Mouse (Mus musculus): ENCODE data around the gene Ddx52. TPM values are rescaled to one million over a fixed set of nuclear protein-coding genes. Genes with fewer than 3 reads are reported as not detected.

The Ddx52 gene
- total RNA-seq, 2 experiments from 2014 or later = 13.3 to 15.2 TPM

DNA sequence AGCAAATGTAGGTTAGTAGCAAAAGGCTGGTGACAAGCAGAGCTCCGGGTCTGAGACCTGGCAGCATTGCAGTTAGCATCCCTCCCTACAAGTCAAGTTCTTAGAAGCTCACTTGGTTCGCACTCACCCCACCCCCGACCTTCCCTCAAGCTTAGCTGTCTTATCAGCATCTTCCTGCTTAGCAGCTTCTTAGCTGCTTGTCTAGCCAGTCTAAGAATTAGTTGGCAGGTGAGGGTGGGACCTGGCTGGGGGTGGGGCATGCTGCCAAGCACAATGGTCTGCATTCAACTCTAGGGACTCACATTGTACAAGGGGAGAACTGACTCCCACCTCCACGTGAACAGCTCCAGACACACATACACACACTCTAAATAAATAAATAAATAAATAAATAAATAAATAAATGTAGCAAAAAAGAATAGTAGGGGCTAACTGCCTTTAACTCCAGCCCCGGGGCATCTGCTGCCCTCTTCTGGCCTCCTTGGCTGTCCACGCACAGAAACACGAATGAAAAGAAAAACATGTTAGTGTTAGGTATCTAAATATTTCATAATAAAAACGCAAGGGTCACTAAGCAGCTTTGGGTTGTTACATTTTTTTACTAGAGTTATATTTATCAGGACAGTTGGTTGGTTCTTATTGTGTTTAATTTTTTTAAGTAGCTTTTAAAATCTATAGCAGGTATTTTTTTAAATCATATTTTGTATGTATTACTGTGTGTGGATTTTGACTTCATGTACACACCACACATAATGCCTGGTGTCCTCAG lies 25.8 kb downstream of the Ddx52 start:
- peak; percentile 36 for DNase-seq

DNA sequence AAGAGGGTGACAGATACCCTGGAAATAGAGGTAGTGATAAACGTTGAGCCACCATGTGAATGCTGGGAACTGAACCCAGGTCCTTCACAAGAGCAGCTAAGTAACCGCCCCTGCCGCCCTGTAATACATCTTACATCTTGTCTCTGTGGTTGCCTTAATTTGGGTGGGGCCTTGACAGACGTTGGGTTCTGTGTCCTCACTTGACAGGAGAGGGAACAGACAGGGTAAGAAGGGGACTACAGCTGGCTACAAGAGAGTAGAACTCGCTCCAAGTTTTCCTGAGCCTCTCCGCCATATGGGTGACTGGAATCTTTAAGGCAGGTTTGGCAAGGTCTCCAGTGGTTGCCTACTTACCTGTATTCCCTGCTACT lies 26.3 kb downstream of the Ddx52 start:
- intact Hi-C loops (cut with DNase I) = no loop called here
- DNase-seq = no peak

More for the DNA sequence above, 25.8 kb downstream of the Ddx52 start:
- intact Hi-C loops (cut with DNase I) = no loop called here

- no peak for DNase-seq
- intact Hi-C loops (cut with DNase I) = no loop called here
Measured at GRCm38 (mm10) chr11:83969040-83969439, 27.2 kb downstream of the Ddx52 start.

DNA sequence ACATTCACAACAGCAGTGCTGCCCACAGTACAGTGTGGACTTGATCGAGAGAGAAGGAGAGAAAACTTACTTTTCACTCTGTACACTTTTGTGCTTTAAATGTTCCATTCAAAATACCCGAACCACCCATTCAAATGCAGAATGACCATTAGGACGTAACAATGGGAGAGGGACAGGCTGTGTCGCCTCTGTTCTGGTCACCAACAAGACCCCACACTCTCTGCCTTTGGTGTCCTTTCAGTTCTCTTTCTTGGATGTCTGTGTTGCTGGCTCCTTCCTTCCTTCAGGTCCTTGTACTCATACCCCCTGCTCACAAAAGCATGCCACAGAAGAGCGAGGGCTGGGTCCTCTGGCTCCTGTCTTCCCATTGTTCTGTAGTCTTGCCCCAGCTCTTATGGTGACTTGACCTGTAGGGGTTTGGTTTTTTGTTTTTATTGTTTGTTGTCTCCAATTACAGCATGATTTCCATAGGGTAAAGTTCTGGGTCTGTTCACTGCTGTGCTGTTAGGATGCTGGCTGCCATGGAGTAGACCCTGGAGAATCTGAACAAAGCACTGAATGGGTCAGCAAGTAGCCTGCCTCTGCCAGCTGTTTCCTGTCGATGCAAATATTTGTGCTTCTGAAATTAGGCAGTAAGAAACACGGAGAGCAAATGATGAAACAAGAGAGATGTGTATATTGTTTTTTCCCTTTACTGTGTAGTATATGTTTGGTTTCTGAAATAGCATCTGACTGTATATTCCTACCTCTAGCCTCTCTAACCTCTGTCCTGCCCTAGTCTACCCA lies 32.9 kb downstream of the Ddx52 start:
- intact Hi-C loops (cut with DNase I) = no loop called here
- no peak for DNase-seq

GRCm38 (mm10) chr11:83975488-83975887 lies 33.6 kb downstream of the Ddx52 start:
- DNase-seq = no peak
- intact Hi-C loops (cut with DNase I) = no loop called here

DNA sequence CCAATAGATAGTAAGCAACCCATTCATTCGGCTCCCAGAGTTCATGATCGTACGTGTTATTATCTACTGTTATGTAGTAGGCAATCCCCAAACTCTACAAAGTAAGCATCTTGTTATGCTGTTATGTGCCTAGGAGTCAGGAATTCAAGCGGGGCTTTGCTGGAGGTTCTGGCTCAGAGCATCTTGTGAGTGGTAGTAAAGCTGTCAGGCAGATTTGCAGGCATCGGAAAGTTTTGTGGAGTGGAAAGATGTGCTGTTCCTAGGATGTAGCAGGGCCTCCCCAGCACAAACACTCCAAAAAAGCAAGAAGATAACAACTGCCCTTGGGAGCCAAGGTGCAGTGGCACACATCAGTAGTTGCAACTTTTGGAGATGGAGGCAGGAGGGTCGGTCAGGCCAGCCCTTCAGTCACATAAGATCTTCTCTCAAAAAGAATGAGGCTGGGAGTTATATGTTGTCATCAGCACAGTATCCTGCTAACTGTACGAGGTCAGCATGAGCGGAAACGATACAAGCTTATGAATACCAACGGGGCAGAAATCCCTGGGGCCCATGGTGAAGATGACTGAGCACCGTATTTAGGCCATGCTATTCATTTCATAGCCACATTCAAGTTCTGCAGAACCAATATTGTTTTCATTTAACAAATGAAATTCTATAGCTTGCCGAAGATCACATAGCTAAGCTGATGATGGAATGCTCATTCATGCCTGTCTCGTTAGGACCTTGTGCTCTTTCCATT lies 34.5 kb downstream of the Ddx52 start:
- no peak for DNase-seq
- intact Hi-C loops (cut with DNase I) = no loop called here

DNA sequence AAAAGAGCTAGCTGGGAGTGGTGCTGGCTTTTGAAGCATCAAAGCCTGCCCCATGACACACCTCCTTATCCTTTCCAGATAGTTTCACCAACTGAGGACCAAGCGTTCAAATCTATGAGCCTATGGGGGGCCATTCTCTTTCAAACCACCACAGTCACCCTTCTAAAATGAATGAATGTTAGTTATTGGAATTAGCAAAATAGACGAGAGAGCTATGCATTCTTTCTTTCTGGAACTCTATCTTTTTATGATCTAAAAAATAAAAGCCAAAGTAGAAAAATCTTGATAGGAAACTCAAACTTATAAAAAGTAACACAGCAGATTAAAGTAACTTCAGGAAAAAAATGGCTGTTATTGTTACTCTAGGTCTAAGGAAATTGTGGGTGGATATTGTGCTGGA lies 35.9 kb downstream of the Ddx52 start:
- DNase-seq = no peak
- intact Hi-C loops (cut with DNase I) = no loop called here

DNA sequence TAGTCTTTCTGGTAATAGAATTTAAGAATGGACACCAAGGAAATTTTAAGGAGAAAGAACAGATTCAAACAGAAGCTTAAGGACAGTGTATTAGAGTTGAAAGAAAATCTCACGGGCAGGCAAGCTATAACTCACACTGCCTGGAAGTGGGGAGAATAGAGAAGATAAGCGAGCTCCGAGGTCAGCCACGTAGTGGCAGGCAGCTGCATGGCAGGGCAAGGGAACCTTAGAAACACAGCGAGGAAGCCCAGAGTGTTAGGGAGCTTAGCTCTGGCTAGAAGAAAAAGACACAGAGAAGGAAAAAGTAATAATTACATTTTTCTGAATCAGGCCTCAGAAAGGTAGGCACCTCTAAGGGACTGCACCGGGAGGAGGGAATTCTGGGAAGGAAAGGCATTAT lies 38.1 kb downstream of the Ddx52 start:
- no peak for DNase-seq
- intact Hi-C loops (cut with DNase I) = no loop called here

GRCm38 (mm10) chr11:83981338-83981737 lies 39.5 kb downstream of the Ddx52 start:
- intact Hi-C loops (cut with DNase I) = no loop called here
- no peak for DNase-seq

- DNase-seq = no peak
- intact Hi-C loops (cut with DNase I) = no loop called here
Measured at GRCm38 (mm10) chr11:83991701-83992100, 49.8 kb downstream of the Ddx52 start.

- intact Hi-C loops (cut with DNase I) = no loop called here
Measured at GRCm38 (mm10) chr11:83993428-83993827, 51.6 kb downstream of the Ddx52 start.

DNA sequence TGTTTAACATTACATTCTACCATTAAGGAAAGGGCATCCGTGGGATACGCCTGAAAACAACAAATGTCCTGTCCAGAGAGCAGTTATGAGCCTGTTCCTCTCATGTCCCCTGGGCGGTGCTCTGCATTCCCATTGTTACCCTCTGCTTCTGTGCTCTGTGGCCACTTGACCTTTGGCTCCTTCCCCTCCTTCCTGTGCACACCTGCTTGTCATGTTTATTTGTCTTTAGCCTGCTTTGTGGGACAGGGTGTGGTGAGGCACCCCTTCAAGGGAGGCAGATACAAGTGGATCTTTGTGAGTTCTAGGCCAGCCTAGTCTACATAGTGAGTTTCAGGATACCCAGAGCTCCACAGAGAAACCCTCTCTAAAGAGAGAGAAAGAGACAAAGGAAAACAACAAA lies 52.6 kb downstream of the Ddx52 start:
- intact Hi-C loops (cut with DNase I) = no loop called here
- DNase-seq = no peak

More at GRCm38 (mm10) chr11:83993428-83993827, 51.6 kb downstream of the Ddx52 start:
- no peak for DNase-seq

- intact Hi-C loops (cut with DNase I) = no loop called here
- DNase-seq = no peak
Measured at GRCm38 (mm10) chr11:83995535-83995950, 53.7 kb downstream of the Ddx52 start.

- DNase-seq = no peak
- intact Hi-C loops (cut with DNase I) = no loop called here
Measured at GRCm38 (mm10) chr11:83997171-83997868, 55.5 kb downstream of the Ddx52 start.

DNA sequence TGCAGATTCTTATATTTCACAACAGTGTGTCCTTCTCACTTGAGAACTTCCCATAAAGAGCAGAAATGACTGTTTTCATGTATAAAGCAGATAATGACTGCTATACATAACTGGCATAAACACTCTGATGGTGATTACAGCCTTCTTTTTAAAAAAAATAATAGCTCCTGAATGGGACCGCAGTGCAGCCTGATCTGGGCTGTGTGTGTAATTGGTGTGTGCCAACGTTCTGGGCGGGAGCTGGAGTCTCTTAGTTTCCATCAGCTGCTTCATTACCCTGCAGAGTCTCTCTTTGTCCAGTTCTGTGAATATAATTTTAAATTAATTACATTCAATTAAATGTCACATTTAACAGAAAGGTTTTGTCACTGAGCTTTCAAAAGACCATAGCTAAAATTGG lies 57.1 kb downstream of the Ddx52 start:
- no peak for DNase-seq
- intact Hi-C loops (cut with DNase I) = no loop called here

DNA sequence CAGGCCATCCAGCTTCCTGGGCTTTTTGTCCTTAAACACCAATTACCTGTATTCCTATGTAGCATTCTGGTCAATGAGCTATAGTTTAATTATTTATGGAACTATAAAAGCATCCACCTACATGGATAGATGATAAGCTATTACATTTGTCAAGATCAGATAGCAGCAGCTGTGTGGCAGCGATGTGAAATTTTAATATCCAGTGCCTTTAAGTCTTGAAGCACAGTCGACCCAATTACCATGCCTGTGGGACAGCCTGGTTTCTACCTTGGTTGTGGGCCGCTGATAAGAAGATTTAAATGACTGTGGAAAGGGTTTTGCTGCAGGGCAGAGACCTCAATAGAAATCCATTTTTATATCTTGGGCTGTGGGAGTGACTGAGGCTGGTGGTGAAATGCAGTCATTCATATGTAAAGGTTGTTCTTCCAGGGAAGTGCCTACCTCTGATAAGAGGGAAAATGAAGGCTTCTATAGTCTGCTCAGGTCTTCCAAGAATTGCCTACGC lies 57.6 kb downstream of the Ddx52 start:
- no peak for DNase-seq
- intact Hi-C loops (cut with DNase I) = no loop called here

DNA sequence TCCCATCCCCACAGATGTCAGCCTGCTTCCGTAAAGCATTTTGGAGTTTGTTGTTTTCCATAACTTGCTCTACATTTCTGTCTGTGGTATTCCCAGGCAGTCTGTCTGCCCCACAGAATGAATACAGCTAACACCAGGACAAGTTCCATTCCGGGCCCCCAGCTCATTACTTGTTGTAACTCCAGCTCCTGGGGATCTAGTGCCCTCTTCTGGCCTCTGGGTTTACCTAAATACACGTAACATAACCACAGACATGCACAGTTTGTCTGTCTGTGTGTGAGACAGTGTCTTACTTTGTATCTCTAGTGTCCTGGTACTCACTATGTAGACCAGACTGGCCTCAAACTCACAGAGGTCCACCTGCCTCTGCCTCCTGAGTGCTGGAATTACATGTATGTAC lies 59.4 kb downstream of the Ddx52 start:
- intact Hi-C loops (cut with DNase I) = no loop called here
- DNase-seq = no peak

DNA sequence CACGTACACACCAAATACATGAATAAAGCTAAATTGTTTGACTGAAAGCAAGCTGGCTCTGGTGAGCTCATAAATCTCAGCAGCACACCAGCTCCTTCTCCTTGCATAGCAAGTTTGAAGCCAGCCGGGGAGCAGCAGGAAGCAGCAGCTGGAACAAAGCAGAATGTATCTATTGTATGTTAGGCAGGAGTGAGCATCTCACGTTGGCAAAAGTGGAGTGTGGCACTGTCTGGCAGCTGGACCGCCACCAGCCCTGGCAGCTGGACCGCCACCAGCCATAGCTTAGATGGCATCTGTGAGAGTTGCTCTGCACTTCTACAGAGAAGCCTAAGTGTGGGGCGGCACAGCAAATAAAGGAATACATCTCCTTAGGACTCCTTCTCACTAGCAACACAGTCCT lies 62.1 kb downstream of the Ddx52 start:
- intact Hi-C loops (cut with DNase I) = no loop called here
- no peak for DNase-seq

DNA sequence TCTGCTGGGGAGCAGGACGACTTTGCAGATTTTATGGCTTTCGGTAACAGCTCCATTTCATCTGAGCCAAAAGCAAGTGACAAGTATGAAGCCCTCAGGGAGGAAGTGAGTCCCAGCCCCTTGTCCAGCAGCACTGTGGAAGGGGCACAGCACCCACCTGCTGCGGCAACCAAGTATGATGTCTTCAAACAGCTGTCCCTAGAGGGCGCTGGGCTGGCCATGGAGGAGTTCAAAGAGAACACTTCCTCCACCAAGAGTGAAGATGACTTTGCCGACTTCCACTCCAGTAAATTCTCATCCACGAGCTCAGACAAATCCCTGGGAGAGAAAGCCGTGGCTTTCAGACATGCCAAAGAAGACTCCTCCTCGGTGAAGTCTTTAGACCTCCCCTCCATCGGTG lies 67.1 kb downstream of the Ddx52 start:
- intact Hi-C loops (cut with DNase I) = no loop called here
- peak; percentile 18 for DNase-seq

- DNase-seq = peak; percentile 20
- intact Hi-C loops (cut with DNase I) = loop anchor here (5.0 kb wide), 1 partner anchor 57 kb away; the partner anchor contains the start of gene Dusp14
Measured at GRCm38 (mm10) chr11:84010411-84010810, 68.5 kb downstream of the Ddx52 start.
